Comparison of ENCODE assay signal across 5 mouse cellular contexts in the genomic region with DNA sequence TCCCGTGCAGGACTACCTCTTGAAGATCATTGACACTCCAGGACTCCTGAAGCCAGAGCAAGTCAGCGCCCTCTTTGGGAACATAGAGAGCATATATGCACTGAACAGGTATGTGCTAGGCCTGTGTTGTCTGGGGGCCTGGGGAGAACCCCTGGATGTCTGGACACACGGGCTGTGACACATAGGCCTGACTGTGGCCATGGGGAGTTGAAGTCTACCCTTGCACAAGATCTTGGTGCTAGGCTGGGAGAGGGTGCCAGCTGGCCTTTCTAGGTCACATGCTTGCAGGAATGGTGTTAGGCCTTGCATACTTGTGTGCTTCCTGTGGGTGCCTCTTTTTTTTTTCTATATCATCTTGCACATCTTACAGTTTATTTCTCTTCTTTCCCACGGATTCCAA.
"Had no signal": no experiment of that assay in that cellular context is flagged by ENCODE, and none has a peak within 500 bp of the region (broad histone marks: within the 10 kb centered on the region; RNA-seq: fewer than 3 reads in every experiment).

No protein-coding gene starts in this region.

- DNase-seq: liver, postnatal 0 days; lung, adult 2 months; right cerebral cortex, postnatal 14 days; thymus, adult 2 months; thymus, postnatal 25 days had no signal
